Mouse (Mus musculus) midbrain, embryonic 15.5 days (tissue): ENCODE results near the gene Slc9a4. TPM values are rescaled to one million over a fixed set of nuclear protein-coding genes. Genes with fewer than 3 reads are reported as not detected.
"Not testable (repeated sequence)": the region's sequence is repeated elsewhere in the genome, so short reads cannot be mapped to it uniquely, and the experiment has no call there.

Source experiments
- ATAC-seq: fragments of 200-750 bp; cut with Nextera tagmentation; replicated peaks from 2 replicates; pipeline ENCODE4 v1.8.0; 2017; ENCODE audit warnings: moderate TSS enrichment
- H3K27ac ChIP-seq: fragments of 300-500 bp; sonication (generic); 2 replicates; pipeline ENCODE4 v1.5.1; 2015; ENCODE audit warnings: mild to moderate bottlenecking, inconsistent platforms
- H3K27me3 ChIP-seq: fragments of 300-500 bp; sonication (generic); replicated peaks from 2 replicates; pipeline ENCODE4 v1.6.1; 2015; ENCODE audit warnings: inconsistent platforms
- H3K36me3 ChIP-seq: fragments of 300-500 bp; sonication (generic); replicated peaks from 2 replicates; pipeline ENCODE4 v1.6.1; 2015; ENCODE audit warnings: inconsistent platforms
- H3K4me1 ChIP-seq: fragments of 300-500 bp; sonication (generic); 2 replicates; pipeline ENCODE4 v1.6.1; 2015; ENCODE audit warnings: inconsistent platforms
- H3K4me2 ChIP-seq: fragments of 300-500 bp; sonication (generic); 2 replicates; pipeline ENCODE4 v1.6.1; 2015; ENCODE audit warnings: inconsistent platforms, mild to moderate bottlenecking, moderate library complexity
- H3K4me3 ChIP-seq: fragments of 300-500 bp; sonication (generic); 2 replicates; pipeline ENCODE4 v1.5.1; 2015; ENCODE audit warnings: mild to moderate bottlenecking, inconsistent platforms
- H3K9ac ChIP-seq: fragments of 300-500 bp; sonication (generic); 2 replicates; pipeline ENCODE4 v1.6.1; 2015; ENCODE audit warnings: mild to moderate bottlenecking, inconsistent platforms
- H3K9me3 ChIP-seq: fragments of 300-500 bp; sonication (generic); 2 replicates; pipeline ENCODE4 v1.6.1; 2016; ENCODE audit warnings: inconsistent platforms
- WGBS: fragments of 180-500 bp; shearing (Covaris S2); methylation state at CpG from one replicate; pipeline ENCODE4 v1.1.7; 2015; ENCODE audit warnings: mixed read lengths; 5-methylcytosine and 5-hydroxymethylcytosine counted together
- polyA plus RNA-seq: library from polyadenylated mRNA; unstranded; fragments of >200 nt; fragmentation: Nextera tagmentation; extraction: Ambion mirVana; gene quantifications from 2 replicates; pipeline ENCODE4 v1.2.1, GENCODE M21; 2015

Slc9a4 gene
- polyA plus RNA-seq: not detected in 2 replicates

- H3K9ac ChIP-seq: no peak within 1 kb of the TSS
- H3K27me3 ChIP-seq: no peaks in the 10 kb centered on the region
- H3K4me2 ChIP-seq: peak within 1 kb of the TSS; percentile 33; the same call in 1 of the 2 replicates
- H3K36me3 ChIP-seq: no peaks in the 10 kb centered on the region
- ATAC-seq: no peak
- 14% methylated on average over 7 of the region's 7 CpGs for WGBS
- H3K27ac ChIP-seq: no peak within 1 kb of the TSS
- H3K9me3 ChIP-seq: no peaks in the 10 kb centered on the region
- H3K4me3 ChIP-seq: 0 out of 2 replicates have a peak within 1 kb of the TSS, but pooled peaks have one; percentile 4
- peaks cover 2% of the 10 kb centered on the region; the same call in 1 of the 2 replicates for H3K4me1 ChIP-seq
Observed at GRCm38 (mm10) chr1:40579784-40580183, at the start of gene Slc9a4. Gene Slc9a4, plus strand, starts transcription at chr1:40580081.

GRCm38 (mm10) chr1:40537577-40537976, 42.3 kb upstream of the Slc9a4 start:
- Histone ChIP-seq H3K9me3 (no peaks in the 10 kb centered on the region), H3K27me3 (no peaks in the 10 kb centered on the region), H3K9ac (no peak overlapping the region), H3K4me1 (no peaks in the 10 kb centered on the region), H3K27ac (no peak overlapping the region), H3K4me2 (no peak overlapping the region), H3K36me3 (no peaks in the 10 kb centered on the region), H3K4me3 (no peak overlapping the region)
- WGBS: 81% methylated on average over 5 of the region's 5 CpGs
- no peak for ATAC-seq

GRCm38 (mm10) chr1:40544650-40545049, 35.2 kb upstream of the Slc9a4 start:
- 0 out of 2 replicates have a peak, but pooled peaks have one; percentile 45 for ATAC-seq
- H3K4me2 ChIP-seq: no peak overlapping the region
- H3K36me3 ChIP-seq: no peaks in the 10 kb centered on the region
- WGBS: 0% methylated on average over 2 of the region's 2 CpGs
- H3K27me3 ChIP-seq: no peaks in the 10 kb centered on the region
- no peak overlapping the region for H3K27ac ChIP-seq
- H3K9ac ChIP-seq: no peak overlapping the region
- H3K4me1 ChIP-seq: 0 out of 2 replicates have a peak, but pooled peaks cover 3% of the 10 kb centered on the region
- no peaks in the 10 kb centered on the region for H3K9me3 ChIP-seq
- no peak overlapping the region for H3K4me3 ChIP-seq

- Histone ChIP-seq H3K27ac (no peak overlapping the region), H3K4me1 (0 out of 2 replicates have a peak, but pooled peaks cover 3% of the 10 kb centered on the region), H3K4me3 (no peak overlapping the region), H3K27me3 (no peaks in the 10 kb centered on the region), H3K4me2 (no peak overlapping the region), H3K36me3 (no peaks in the 10 kb centered on the region), H3K9me3 (no peaks in the 10 kb centered on the region), H3K9ac (no peak overlapping the region)
- ATAC-seq: no peak; the same call in 1 of the 2 replicates
- 74% methylated on average over 4 of the region's 4 CpGs for WGBS
Observed at GRCm38 (mm10) chr1:40546645-40547044, 33.2 kb upstream of the Slc9a4 start.

- 0 out of 2 replicates have a peak, but pooled peaks cover 3% of the 10 kb centered on the region for H3K4me1 ChIP-seq
- no peak overlapping the region for H3K27ac ChIP-seq
- H3K9me3 ChIP-seq: no peaks in the 10 kb centered on the region
- H3K4me2 ChIP-seq: no peak overlapping the region
- ATAC-seq: peak; percentile 83
- WGBS: 54% methylated on average over 11 of the region's 11 CpGs
- H3K4me3 ChIP-seq: no peak overlapping the region
- H3K27me3 ChIP-seq: no peaks in the 10 kb centered on the region
- no peak overlapping the region for H3K9ac ChIP-seq
- no peaks in the 10 kb centered on the region for H3K36me3 ChIP-seq
Observed at GRCm38 (mm10) chr1:40547064-40547572, 32.8 kb upstream of the Slc9a4 start.

GRCm38 (mm10) chr1:40547762-40548161, 32.1 kb upstream of the Slc9a4 start:
- Histone ChIP-seq H3K4me1 (0 out of 2 replicates have a peak, but pooled peaks cover 3% of the 10 kb centered on the region), H3K4me2 (no peak overlapping the region), H3K9ac (no peak overlapping the region), H3K36me3 (no peaks in the 10 kb centered on the region), H3K9me3 (no peaks in the 10 kb centered on the region), H3K4me3 (no peak overlapping the region), H3K27ac (no peak overlapping the region; the same call in 1 of the 2 replicates), H3K27me3 (no peaks in the 10 kb centered on the region)
- 46% methylated on average over 10 of the region's 10 CpGs for WGBS
- no peak for ATAC-seq

- Histone ChIP-seq H3K27ac (no peak overlapping the region), H3K4me3 (no peak overlapping the region), H3K4me2 (no peak overlapping the region), H3K27me3 (no peaks in the 10 kb centered on the region), H3K4me1 (no peaks in the 10 kb centered on the region), H3K9me3 (no peaks in the 10 kb centered on the region), H3K9ac (no peak overlapping the region), H3K36me3 (no peaks in the 10 kb centered on the region)
- 78% methylated on average over 4 of the region's 4 CpGs for WGBS
- ATAC-seq: no peak
Observed at GRCm38 (mm10) chr1:40569374-40569773, 10.5 kb upstream of the Slc9a4 start.

GRCm38 (mm10) chr1:40580269-40580668, 388 bp downstream of the Slc9a4 start:
- Histone ChIP-seq H3K4me2 (peak overlapping the region; percentile 33; the same call in 1 of the 2 replicates), H3K27ac (no peak overlapping the region), H3K9ac (no peak overlapping the region), H3K27me3 (no peaks in the 10 kb centered on the region), H3K36me3 (no peaks in the 10 kb centered on the region), H3K4me1 (peaks cover 2% of the 10 kb centered on the region; the same call in 1 of the 2 replicates), H3K9me3 (no peaks in the 10 kb centered on the region), H3K4me3 (no peak overlapping the region)
- ATAC-seq: no peak
- WGBS: 75% methylated on average over 14 of the region's 14 CpGs

GRCm38 (mm10) chr1:40586776-40587175, 6.9 kb downstream of the Slc9a4 start:
- no peak for ATAC-seq
- H3K4me2 ChIP-seq: no peak overlapping the region
- no peak overlapping the region for H3K4me3 ChIP-seq
- 88% methylated on average over 5 of the region's 5 CpGs for WGBS
- H3K36me3 ChIP-seq: no peaks in the 10 kb centered on the region
- H3K27me3 ChIP-seq: no peaks in the 10 kb centered on the region
- no peak overlapping the region for H3K27ac ChIP-seq
- no peaks in the 10 kb centered on the region for H3K9me3 ChIP-seq
- H3K4me1 ChIP-seq: no peaks in the 10 kb centered on the region
- no peak overlapping the region for H3K9ac ChIP-seq

GRCm38 (mm10) chr1:40590931-40591330, 11.1 kb downstream of the Slc9a4 start:
- Histone ChIP-seq H3K4me2 (no peak overlapping the region), H3K27ac (no peak overlapping the region), H3K27me3 (no peaks in the 10 kb centered on the region), H3K9me3 (no peaks in the 10 kb centered on the region), H3K36me3 (no peaks in the 10 kb centered on the region), H3K4me3 (no peak overlapping the region), H3K4me1 (no peaks in the 10 kb centered on the region), H3K9ac (no peak overlapping the region)
- 87% methylated on average over 4 of the region's 4 CpGs for WGBS
- no peak for ATAC-seq

GRCm38 (mm10) chr1:40597822-40598221, 17.9 kb downstream of the Slc9a4 start:
- ATAC-seq: no peak
- H3K27ac ChIP-seq: no peak overlapping the region
- no peak overlapping the region for H3K9ac ChIP-seq
- no peaks in the 10 kb centered on the region for H3K9me3 ChIP-seq
- H3K27me3 ChIP-seq: no peaks in the 10 kb centered on the region
- WGBS: 70% methylated on average over 5 of the region's 5 CpGs
- H3K4me3 ChIP-seq: no peak overlapping the region
- H3K36me3 ChIP-seq: no peaks in the 10 kb centered on the region
- no peak overlapping the region for H3K4me2 ChIP-seq
- H3K4me1 ChIP-seq: no peaks in the 10 kb centered on the region

- 84% methylated on average over 9 of the region's 9 CpGs for WGBS
- not testable (repeated sequence) for ATAC-seq, H3K4me2 ChIP-seq, H3K27ac ChIP-seq, H3K9ac ChIP-seq, H3K4me1 ChIP-seq, H3K9me3 ChIP-seq, H3K36me3 ChIP-seq, H3K27me3 ChIP-seq, H3K4me3 ChIP-seq
Observed at GRCm38 (mm10) chr1:40599661-40600060, 19.8 kb downstream of the Slc9a4 start.
